Mouse (Mus musculus) olfactory bulb, adult 2 months (tissue): ENCODE measurements around the gene Myo3b.

Source experiments
- CTCF ChIP-seq: fragments of 200-500 bp; IDR thresholded peaks from 2 replicates; pipeline ENCODE4 v1.5.1; 2012; ENCODE audit warnings: low read depth, mild to moderate bottlenecking, low read length, moderate library complexity; ENCODE audit not compliant: insufficient read depth
- POLR2A ChIP-seq: fragments of 200-500 bp; IDR thresholded peaks from 2 replicates; pipeline ENCODE4 v1.6.1; 2012; ENCODE audit warnings: mild to moderate bottlenecking, low read depth, low read length, moderate library complexity; ENCODE audit not compliant: insufficient read depth

GRCm38 (mm10) chr2:70109010-70109409 lies 70.1 kb downstream of the Myo3b start:
- TF ChIP-seq CTCF, result no peak
- TF ChIP-seq POLR2A, result no peak
